Mouse (Mus musculus): ENCODE data around the gene Rnf126. TPM values are rescaled to one million over a fixed set of nuclear protein-coding genes. Genes with fewer than 3 reads are reported as not detected.

Rnf126 gene
- polyA plus RNA-seq, 1 experiment from 2014 or later, result 74.2 TPM

GRCm38 (mm10) chr10:79743650-79744365, 22.9 kb downstream of the Rnf126 start:
- Histone ChIP-seq H3K27me3 (replicated peaks; ENCODE audit: control insufficient read depth, insufficient read depth, low read length) (no peaks in the 10 kb centered on the region), H3K9ac (ENCODE audit: low read depth, low read length) (no peak overlapping the region), H3K4me1 (ENCODE audit: control insufficient read depth, insufficient read depth, low read depth, low read length) (peaks cover 9% of the 10 kb centered on the region), H3K4me3 (ENCODE audit: low read length) (no peak overlapping the region), H3K9me3 (ENCODE audit: control insufficient read depth, low read length) (peaks cover 23% of the 10 kb centered on the region), H3K4me2 (ENCODE audit: low read length) (no peak overlapping the region), H3K27ac (ENCODE audit: low read depth, low read length) (no peak overlapping the region), H3K36me3 (ENCODE audit: control insufficient read depth, insufficient read depth, low read length) (peaks cover 46% of the 10 kb centered on the region)
- WGBS, result 91% methylated on average over 15 of the region's 15 CpGs
- ATAC-seq, result no peak

GRCm38 (mm10) chr10:79743161-79743560, 23.6 kb downstream of the Rnf126 start:
- Histone ChIP-seq H3K4me3 (ENCODE audit: low read length) (no peak overlapping the region), H3K9ac (ENCODE audit: low read depth, low read length) (no peak overlapping the region), H3K27me3 (replicated peaks; ENCODE audit: control insufficient read depth, insufficient read depth, low read length) (no peaks in the 10 kb centered on the region), H3K9me3 (ENCODE audit: control insufficient read depth, low read length) (peaks cover 29% of the 10 kb centered on the region), H3K4me1 (ENCODE audit: control insufficient read depth, insufficient read depth, low read depth, low read length) (peaks cover 9% of the 10 kb centered on the region), H3K27ac (ENCODE audit: low read depth, low read length) (no peak overlapping the region), H3K36me3 (ENCODE audit: control insufficient read depth, insufficient read depth, low read length) (peaks cover 53% of the 10 kb centered on the region), H3K4me2 (ENCODE audit: low read length) (no peak overlapping the region)
- ATAC-seq, result no peak
- 87% methylated on average over 11 of the region's 11 CpGs for WGBS

GRCm38 (mm10) chr10:79740863-79741262, 25.9 kb downstream of the Rnf126 start:
- no peak for ATAC-seq
- Histone ChIP-seq H3K4me1 (ENCODE audit: control insufficient read depth, insufficient read depth, low read depth, low read length) (peaks cover 5% of the 10 kb centered on the region), H3K9ac (ENCODE audit: low read depth, low read length) (no peak overlapping the region), H3K36me3 (ENCODE audit: control insufficient read depth, insufficient read depth, low read length) (peaks cover 75% of the 10 kb centered on the region), H3K27ac (ENCODE audit: low read depth, low read length) (no peak overlapping the region), H3K4me2 (ENCODE audit: low read length) (no peak overlapping the region), H3K9me3 (ENCODE audit: control insufficient read depth, low read length) (peaks cover 40% of the 10 kb centered on the region), H3K27me3 (replicated peaks; ENCODE audit: control insufficient read depth, insufficient read depth, low read length) (peaks cover 2% of the 10 kb centered on the region; the same call in 1 of the 2 replicates), H3K4me3 (ENCODE audit: low read length) (no peak overlapping the region)
- 50% methylated on average over 11 of the region's 11 CpGs for WGBS

- WGBS, result 97% methylated on average over 28 of the region's 28 CpGs
- peaks cover 91% of the 10 kb centered on the region for H3K36me3 ChIP-seq (ENCODE audit: control insufficient read depth, insufficient read depth, low read length)
- no peaks in the 10 kb centered on the region for H3K4me1 ChIP-seq (ENCODE audit: control insufficient read depth, insufficient read depth, low read depth, low read length)
- H3K9ac ChIP-seq (ENCODE audit: low read depth, low read length), result no peak overlapping the region
- no peak for ATAC-seq
- H3K9me3 ChIP-seq (ENCODE audit: control insufficient read depth, low read length), result peaks cover 44% of the 10 kb centered on the region
- H3K27ac ChIP-seq (ENCODE audit: low read depth, low read length), result no peak overlapping the region
- no peak overlapping the region for H3K4me2 ChIP-seq (ENCODE audit: low read length)
- no peak overlapping the region for H3K4me3 ChIP-seq (ENCODE audit: low read length)
- H3K27me3 ChIP-seq (replicated peaks; ENCODE audit: control insufficient read depth, insufficient read depth, low read length), result peaks cover 2% of the 10 kb centered on the region; the same call in 1 of the 2 replicates
These were observed 27.5 kb downstream of the Rnf126 start for GRCm38 (mm10) chr10:79739234-79739633.

GRCm38 (mm10) chr10:79738259-79738658, 28.5 kb downstream of the Rnf126 start:
- Histone ChIP-seq H3K9me3 (ENCODE audit: control insufficient read depth, low read length) (peaks cover 44% of the 10 kb centered on the region), H3K4me1 (ENCODE audit: control insufficient read depth, insufficient read depth, low read depth, low read length) (no peaks in the 10 kb centered on the region), H3K9ac (ENCODE audit: low read depth, low read length) (no peak overlapping the region), H3K36me3 (ENCODE audit: control insufficient read depth, insufficient read depth, low read length) (peaks cover 93% of the 10 kb centered on the region), H3K4me3 (ENCODE audit: low read length) (no peak overlapping the region), H3K27ac (ENCODE audit: low read depth, low read length) (no peak overlapping the region), H3K4me2 (ENCODE audit: low read length) (no peak overlapping the region), H3K27me3 (replicated peaks; ENCODE audit: control insufficient read depth, insufficient read depth, low read length) (peaks cover 2% of the 10 kb centered on the region; the same call in 1 of the 2 replicates)
- WGBS, result 86% methylated on average over 10 of the region's 10 CpGs
- ATAC-seq, result no peak

- peaks cover 44% of the 10 kb centered on the region for H3K9me3 ChIP-seq (ENCODE audit: control insufficient read depth, low read length)
- WGBS, result 85% methylated on average over 12 of the region's 14 CpGs
These were observed 30.0 kb downstream of the Rnf126 start for GRCm38 (mm10) chr10:79736706-79737105.

GRCm38 (mm10) chr10:79735361-79735760, 31.4 kb downstream of the Rnf126 start:
- Histone ChIP-seq H3K27me3 (replicated peaks; ENCODE audit: control insufficient read depth, insufficient read depth, low read length) (peaks cover 2% of the 10 kb centered on the region; the same call in 1 of the 2 replicates), H3K4me3 (ENCODE audit: low read length) (no peak overlapping the region), H3K27ac (ENCODE audit: low read depth, low read length) (no peak overlapping the region), H3K4me2 (ENCODE audit: low read length) (no peak overlapping the region; the same call in 1 of the 2 replicates), H3K36me3 (ENCODE audit: control insufficient read depth, insufficient read depth, low read length) (peaks cover 76% of the 10 kb centered on the region), H3K9ac (ENCODE audit: low read depth, low read length) (no peak overlapping the region), H3K4me1 (ENCODE audit: control insufficient read depth, insufficient read depth, low read depth, low read length) (no peaks in the 10 kb centered on the region), H3K9me3 (ENCODE audit: control insufficient read depth, low read length) (peaks cover 37% of the 10 kb centered on the region)
- no peak for ATAC-seq
- 37% methylated on average over 43 of the region's 52 CpGs for WGBS

More at GRCm38 (mm10) chr10:79736706-79737105, 30.0 kb downstream of the Rnf126 start:
- ATAC-seq, result no peak
- Histone ChIP-seq H3K4me3 (ENCODE audit: low read length) (no peak overlapping the region), H3K27ac (ENCODE audit: low read depth, low read length) (no peak overlapping the region), H3K27me3 (replicated peaks; ENCODE audit: control insufficient read depth, insufficient read depth, low read length) (peaks cover 2% of the 10 kb centered on the region; the same call in 1 of the 2 replicates), H3K4me1 (ENCODE audit: control insufficient read depth, insufficient read depth, low read depth, low read length) (no peaks in the 10 kb centered on the region), H3K4me2 (ENCODE audit: low read length) (no peak overlapping the region), H3K9ac (ENCODE audit: low read depth, low read length) (no peak overlapping the region), H3K36me3 (ENCODE audit: control insufficient read depth, insufficient read depth, low read length) (peaks cover 82% of the 10 kb centered on the region)

GRCm38 (mm10) chr10:79733847-79734246, 32.9 kb downstream of the Rnf126 start:
- Histone ChIP-seq H3K9ac (ENCODE audit: low read depth, low read length) (no peak overlapping the region), H3K36me3 (ENCODE audit: control insufficient read depth, insufficient read depth, low read length) (peaks cover 61% of the 10 kb centered on the region), H3K4me1 (ENCODE audit: control insufficient read depth, insufficient read depth, low read depth, low read length) (no peaks in the 10 kb centered on the region; the same call in 1 of the 2 replicates), H3K9me3 (ENCODE audit: control insufficient read depth, low read length) (peaks cover 22% of the 10 kb centered on the region), H3K4me3 (ENCODE audit: low read length) (no peak overlapping the region), H3K27me3 (replicated peaks; ENCODE audit: control insufficient read depth, insufficient read depth, low read length) (peaks cover 2% of the 10 kb centered on the region; the same call in 1 of the 2 replicates), H3K27ac (ENCODE audit: low read depth, low read length) (no peak overlapping the region), H3K4me2 (ENCODE audit: low read length) (no peak overlapping the region)
- ATAC-seq, result no peak
- 95% methylated on average over 15 of the region's 15 CpGs for WGBS

GRCm38 (mm10) chr10:79732500-79732899, 34.3 kb downstream of the Rnf126 start:
- 100% methylated on average over 1 of the region's 1 CpGs for WGBS
- peaks cover 8% of the 10 kb centered on the region; the same call in 1 of the 2 replicates for H3K9me3 ChIP-seq (ENCODE audit: control insufficient read depth, low read length)
- H3K4me3 ChIP-seq (ENCODE audit: low read length), result no peak overlapping the region
- H3K4me2 ChIP-seq (ENCODE audit: low read length), result no peak overlapping the region
- peaks cover 2% of the 10 kb centered on the region; the same call in 1 of the 2 replicates for H3K27me3 ChIP-seq (replicated peaks; ENCODE audit: control insufficient read depth, insufficient read depth, low read length)
- no peaks in the 10 kb centered on the region; the same call in 1 of the 2 replicates for H3K4me1 ChIP-seq (ENCODE audit: control insufficient read depth, insufficient read depth, low read depth, low read length)
- ATAC-seq, result no peak
- peaks cover 48% of the 10 kb centered on the region for H3K36me3 ChIP-seq (ENCODE audit: control insufficient read depth, insufficient read depth, low read length)
- H3K27ac ChIP-seq (ENCODE audit: low read depth, low read length), result no peak overlapping the region
- no peak overlapping the region for H3K9ac ChIP-seq (ENCODE audit: low read depth, low read length)

Data from hindbrain, embryonic 16.5 days (tissue).